Mouse (Mus musculus): Measurements from ENCODE around the gene Dars2. TPM values are rescaled to one million over a fixed set of nuclear protein-coding genes. Genes with fewer than 3 reads are reported as not detected.
A peak's percentile ranks its signal among the peaks of the same experiment; 100 is the strongest.

Dars2 gene
- polyA plus RNA-seq, 1 experiment from 2014 or later = 35.2 TPM

- WGBS = 90% methylated on average over 7 of the region's 7 CpGs
- H3K4me3 ChIP-seq = no peak overlapping the region
- H3K4me2 ChIP-seq (replicated peaks) = no peak overlapping the region
- no peak for ATAC-seq (ENCODE audit: insufficient number of reproducible peaks, insufficient read depth, low FRiP score, low TSS enrichment)
- no peak overlapping the region for H3K27ac ChIP-seq
- H3K27me3 ChIP-seq = no peaks in the 10 kb centered on the region
- H3K36me3 ChIP-seq = peaks cover 48% of the 10 kb centered on the region
- peaks cover 5% of the 10 kb centered on the region for H3K4me1 ChIP-seq
- H3K9ac ChIP-seq = no peak overlapping the region
- no peaks in the 10 kb centered on the region for H3K9me3 ChIP-seq
Measured at GRCm38 (mm10) chr1:161041261-161042020, 29.0 kb downstream of the Dars2 start.

GRCm38 (mm10) chr1:161040855-161041254, 29.6 kb downstream of the Dars2 start:
- H3K4me1 ChIP-seq = peaks cover 5% of the 10 kb centered on the region
- no peak for ATAC-seq (ENCODE audit: insufficient number of reproducible peaks, insufficient read depth, low FRiP score, low TSS enrichment)
- no peaks in the 10 kb centered on the region for H3K27me3 ChIP-seq
- H3K4me2 ChIP-seq (replicated peaks) = no peak overlapping the region
- H3K9ac ChIP-seq = no peak overlapping the region
- H3K27ac ChIP-seq = no peak overlapping the region
- no peak overlapping the region for H3K4me3 ChIP-seq
- H3K9me3 ChIP-seq = no peaks in the 10 kb centered on the region
- peaks cover 48% of the 10 kb centered on the region for H3K36me3 ChIP-seq

- Histone ChIP-seq H3K4me2 (replicated peaks) (no peak overlapping the region), H3K4me1 (peaks cover 5% of the 10 kb centered on the region), H3K9me3 (no peaks in the 10 kb centered on the region), H3K4me3 (no peak overlapping the region), H3K27me3 (no peaks in the 10 kb centered on the region), H3K27ac (peak overlapping the region; percentile 61), H3K36me3 (peaks cover 47% of the 10 kb centered on the region), H3K9ac (no peak overlapping the region)
- no peak for ATAC-seq (ENCODE audit: insufficient number of reproducible peaks, insufficient read depth, low FRiP score, low TSS enrichment)
- 56% methylated on average over 1 of the region's 1 CpGs for WGBS
Measured at GRCm38 (mm10) chr1:161040426-161040770, 30.1 kb downstream of the Dars2 start.

GRCm38 (mm10) chr1:161039741-161040425, 30.6 kb downstream of the Dars2 start:
- H3K27me3 ChIP-seq = no peaks in the 10 kb centered on the region
- H3K27ac ChIP-seq = peak overlapping the region; percentile 61
- no peak overlapping the region for H3K9ac ChIP-seq
- no peak overlapping the region for H3K4me2 ChIP-seq (replicated peaks)
- H3K4me1 ChIP-seq = peaks cover 5% of the 10 kb centered on the region
- 0 out of 2 replicates have a peak, but pooled peaks have one; percentile 32 for ATAC-seq (ENCODE audit: insufficient number of reproducible peaks, insufficient read depth, low FRiP score, low TSS enrichment)
- H3K4me3 ChIP-seq = no peak overlapping the region
- WGBS = 11% methylated on average over 3 of the region's 3 CpGs
- peaks cover 42% of the 10 kb centered on the region for H3K36me3 ChIP-seq
- H3K9me3 ChIP-seq = no peaks in the 10 kb centered on the region

- Histone ChIP-seq H3K27ac (no peak overlapping the region), H3K27me3 (no peaks in the 10 kb centered on the region), H3K9me3 (no peaks in the 10 kb centered on the region), H3K9ac (no peak overlapping the region), H3K4me1 (peaks cover 5% of the 10 kb centered on the region), H3K4me3 (no peak overlapping the region), H3K4me2 (replicated peaks) (no peak overlapping the region), H3K36me3 (peaks cover 39% of the 10 kb centered on the region)
- no peak for ATAC-seq (ENCODE audit: insufficient number of reproducible peaks, insufficient read depth, low FRiP score, low TSS enrichment)
- 10% methylated on average over 3 of the region's 3 CpGs for WGBS
Measured at GRCm38 (mm10) chr1:161038968-161039721, 31.3 kb downstream of the Dars2 start.

GRCm38 (mm10) chr1:161038004-161038403, 32.5 kb downstream of the Dars2 start:
- Histone ChIP-seq H3K27ac (no peak overlapping the region), H3K4me2 (replicated peaks) (peak overlapping the region; percentile 66), H3K9me3 (no peaks in the 10 kb centered on the region), H3K27me3 (no peaks in the 10 kb centered on the region), H3K4me1 (peaks cover 13% of the 10 kb centered on the region), H3K9ac (peak overlapping the region; percentile 59; the same call in 1 of the 2 replicates), H3K4me3 (peak overlapping the region; percentile 38), H3K36me3 (peaks cover 31% of the 10 kb centered on the region)
- ATAC-seq (ENCODE audit: insufficient number of reproducible peaks, insufficient read depth, low FRiP score, low TSS enrichment) = no peak
- 34% methylated on average over 3 of the region's 3 CpGs for WGBS

GRCm38 (mm10) chr1:161037599-161037998, 32.9 kb downstream of the Dars2 start:
- Histone ChIP-seq H3K4me2 (replicated peaks) (peak overlapping the region; percentile 66), H3K27me3 (no peaks in the 10 kb centered on the region), H3K27ac (0 out of 2 replicates have a peak overlapping the region, but pooled peaks have one; percentile 50), H3K9ac (peak overlapping the region; percentile 59), H3K36me3 (peaks cover 31% of the 10 kb centered on the region), H3K4me1 (peaks cover 13% of the 10 kb centered on the region), H3K9me3 (no peaks in the 10 kb centered on the region), H3K4me3 (peak overlapping the region; percentile 38)
- WGBS = 23% methylated on average over 3 of the region's 3 CpGs
- ATAC-seq (ENCODE audit: insufficient number of reproducible peaks, insufficient read depth, low FRiP score, low TSS enrichment) = no peak

GRCm38 (mm10) chr1:161037026-161037425, 33.4 kb downstream of the Dars2 start:
- H3K27ac ChIP-seq = peak overlapping the region; percentile 92
- peak overlapping the region; percentile 84 for H3K4me3 ChIP-seq
- peak overlapping the region; percentile 66 for H3K4me2 ChIP-seq (replicated peaks)
- H3K27me3 ChIP-seq = no peaks in the 10 kb centered on the region
- peak overlapping the region; percentile 93 for H3K9ac ChIP-seq
- peaks cover 36% of the 10 kb centered on the region for H3K36me3 ChIP-seq
- peaks cover 13% of the 10 kb centered on the region for H3K4me1 ChIP-seq
- ATAC-seq (ENCODE audit: insufficient number of reproducible peaks, insufficient read depth, low FRiP score, low TSS enrichment) = no peak
- 0% methylated on average over 1 of the region's 1 CpGs for WGBS
- H3K9me3 ChIP-seq = no peaks in the 10 kb centered on the region

- peaks cover 13% of the 10 kb centered on the region for H3K4me1 ChIP-seq
- H3K4me3 ChIP-seq = peak overlapping the region; percentile 84
- H3K27ac ChIP-seq = peak overlapping the region; percentile 92
- H3K9me3 ChIP-seq = no peaks in the 10 kb centered on the region
- H3K9ac ChIP-seq = peak overlapping the region; percentile 93
- peak overlapping the region; percentile 66 for H3K4me2 ChIP-seq (replicated peaks)
- under 1% methylated on average over 5 of the region's 5 CpGs for WGBS
- H3K36me3 ChIP-seq = peaks cover 42% of the 10 kb centered on the region
- H3K27me3 ChIP-seq = no peaks in the 10 kb centered on the region
- ATAC-seq (ENCODE audit: insufficient number of reproducible peaks, insufficient read depth, low FRiP score, low TSS enrichment) = no peak
Measured at GRCm38 (mm10) chr1:161036411-161036841, 34.0 kb downstream of the Dars2 start.

- peaks cover 13% of the 10 kb centered on the region for H3K4me1 ChIP-seq
- no peak for ATAC-seq (ENCODE audit: insufficient number of reproducible peaks, insufficient read depth, low FRiP score, low TSS enrichment)
- H3K4me2 ChIP-seq (replicated peaks) = peak overlapping the region; percentile 66
- H3K4me3 ChIP-seq = peak overlapping the region; percentile 84
- H3K27me3 ChIP-seq = no peaks in the 10 kb centered on the region
- peak overlapping the region; percentile 92 for H3K27ac ChIP-seq
- no peaks in the 10 kb centered on the region for H3K9me3 ChIP-seq
- 2% methylated on average over 6 of the region's 6 CpGs for WGBS
- peak overlapping the region; percentile 93 for H3K9ac ChIP-seq
- peaks cover 47% of the 10 kb centered on the region for H3K36me3 ChIP-seq
Measured at GRCm38 (mm10) chr1:161035786-161036404, 34.6 kb downstream of the Dars2 start.

- Histone ChIP-seq H3K27me3 (no peaks in the 10 kb centered on the region), H3K4me3 (peak overlapping the region; percentile 84), H3K9me3 (no peaks in the 10 kb centered on the region), H3K27ac (peak overlapping the region; percentile 92), H3K4me2 (replicated peaks) (peak overlapping the region; percentile 66), H3K4me1 (peaks cover 13% of the 10 kb centered on the region), H3K9ac (peak overlapping the region; percentile 93), H3K36me3 (peaks cover 50% of the 10 kb centered on the region)
- WGBS = under 1% methylated on average over 14 of the region's 14 CpGs
- peak; percentile 42 for ATAC-seq (ENCODE audit: insufficient number of reproducible peaks, insufficient read depth, low FRiP score, low TSS enrichment)
Measured at GRCm38 (mm10) chr1:161035281-161035785, 35.1 kb downstream of the Dars2 start.
